Mouse (Mus musculus): ENCODE measurements at regions not wholly inside any gene's neighbourhood (a gene's known extent, or its start where the extent isn't known, plus 50 kb on each side); places are given as distances from the start of the nearest gene placed in this dataset.
A peak's percentile ranks its signal among the peaks of the same experiment; 100 is the strongest.

GRCm38 (mm10) chr3:115766153-115766552 lies 51.3 kb upstream of the S1pr1 start:
- no peak for DNase-seq

GRCm38 (mm10) chr3:115768290-115768689 lies 53.4 kb upstream of the S1pr1 start:
- no peak for DNase-seq

GRCm38 (mm10) chr3:115768761-115769530 lies 54.1 kb upstream of the S1pr1 start:
- no peak for DNase-seq

- DNase-seq: no peak
These were observed 57.8 kb upstream of the S1pr1 start for GRCm38 (mm10) chr3:115772676-115773075.

GRCm38 (mm10) chr3:115774321-115774720 lies 59.4 kb upstream of the S1pr1 start:
- no peak for DNase-seq

- no peak for DNase-seq
These were observed 59.9 kb upstream of the S1pr1 start for GRCm38 (mm10) chr3:115774723-115775122.

- DNase-seq: no peak
These were observed 64.4 kb upstream of the S1pr1 start for GRCm38 (mm10) chr3:115779144-115779890.

- DNase-seq: no peak
These were observed 65.0 kb upstream of the S1pr1 start for GRCm38 (mm10) chr3:115779906-115780305.

GRCm38 (mm10) chr3:115782726-115783125 lies 67.9 kb upstream of the S1pr1 start:
- no peak for DNase-seq

GRCm38 (mm10) chr3:115787360-115787759 lies 72.5 kb upstream of the S1pr1 start:
- no peak for DNase-seq

GRCm38 (mm10) chr3:115788525-115788924 lies 73.7 kb upstream of the S1pr1 start:
- DNase-seq: no peak

GRCm38 (mm10) chr3:115789063-115789462 lies 74.2 kb upstream of the S1pr1 start:
- no peak for DNase-seq

GRCm38 (mm10) chr3:115792606-115793005 lies 77.7 kb upstream of the S1pr1 start:
- DNase-seq: no peak

- DNase-seq: peak; percentile 44
These were observed 78.6 kb upstream of the S1pr1 start for GRCm38 (mm10) chr3:115793344-115794059.

- DNase-seq: no peak
These were observed 84.5 kb upstream of the S1pr1 start for GRCm38 (mm10) chr3:115799326-115799725.

- no peak for DNase-seq
These were observed 85.1 kb upstream of the S1pr1 start for GRCm38 (mm10) chr3:115799981-115800380.

- no peak for DNase-seq
These were observed 86.0 kb upstream of the S1pr1 start for GRCm38 (mm10) chr3:115800873-115801272.

- DNase-seq: peak; percentile 36
These were observed 85.9 kb upstream of the Dph5 start for GRCm38 (mm10) chr3:115801581-115802200.

GRCm38 (mm10) chr3:115804616-115805015 lies 83.0 kb upstream of the Dph5 start:
- no peak for DNase-seq

GRCm38 (mm10) chr3:115807032-115807431 lies 80.6 kb upstream of the Dph5 start:
- DNase-seq: no peak

- DNase-seq: peak; percentile 24
These were observed 72.5 kb upstream of the Dph5 start for GRCm38 (mm10) chr3:115815168-115815567.

- DNase-seq: peak; percentile 66
These were observed 72.0 kb upstream of the Dph5 start for GRCm38 (mm10) chr3:115815571-115816156.

All from thymus, postnatal 14 days (tissue).